Mouse (Mus musculus): ENCODE results near the gene Eef2kmt.

Eef2kmt gene

DNA sequence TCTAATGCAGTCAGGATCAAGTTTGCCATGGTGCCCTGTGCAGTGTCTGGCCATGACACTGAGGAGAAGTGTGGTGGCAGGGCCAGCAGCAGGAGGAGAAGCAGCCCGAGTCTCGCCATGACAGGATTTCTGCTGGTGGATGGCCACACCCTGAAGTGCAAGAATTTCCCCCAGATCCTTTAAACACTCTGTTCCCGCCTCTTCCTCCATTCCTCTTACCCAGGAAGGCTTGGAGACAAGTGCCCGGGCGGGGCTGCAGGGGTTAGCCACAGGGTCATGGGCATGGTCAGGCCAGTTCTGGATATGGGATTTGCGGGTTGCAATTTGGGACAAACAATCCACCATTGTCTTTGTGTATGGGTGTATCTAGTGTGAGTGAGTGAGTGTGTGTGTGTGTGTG lies 33.6 kb downstream of the Eef2kmt start, which contains the start of gene AU021092:
Gene AU021092 (minus strand): TSS at position 160 of the 400 bp plus-strand sequence.
- peak; percentile 15 for DNase-seq (ENCODE audit: low read depth, low spot score)

DNA sequence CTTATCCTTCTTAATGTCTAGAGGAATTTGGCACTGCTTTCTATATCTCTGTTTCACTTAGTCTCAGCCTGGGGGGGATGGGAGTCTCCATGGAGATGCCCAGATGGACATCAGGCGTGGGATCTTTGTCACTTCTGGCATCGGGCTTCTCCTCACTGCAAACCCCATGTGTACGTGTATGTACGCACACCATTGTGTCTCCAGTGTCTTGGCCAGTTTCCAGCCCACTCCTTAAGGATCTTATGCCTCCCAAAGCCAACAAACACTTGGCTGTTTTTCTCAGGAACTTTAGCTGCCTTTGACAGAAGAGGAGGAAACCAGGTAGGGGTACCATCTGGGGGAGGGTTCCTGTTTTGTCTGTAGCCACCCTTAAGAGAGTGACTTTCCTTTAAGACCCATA lies 34.4 kb downstream of the Eef2kmt start:
- no peak for DNase-seq (ENCODE audit: low read depth, low spot score)

DNA sequence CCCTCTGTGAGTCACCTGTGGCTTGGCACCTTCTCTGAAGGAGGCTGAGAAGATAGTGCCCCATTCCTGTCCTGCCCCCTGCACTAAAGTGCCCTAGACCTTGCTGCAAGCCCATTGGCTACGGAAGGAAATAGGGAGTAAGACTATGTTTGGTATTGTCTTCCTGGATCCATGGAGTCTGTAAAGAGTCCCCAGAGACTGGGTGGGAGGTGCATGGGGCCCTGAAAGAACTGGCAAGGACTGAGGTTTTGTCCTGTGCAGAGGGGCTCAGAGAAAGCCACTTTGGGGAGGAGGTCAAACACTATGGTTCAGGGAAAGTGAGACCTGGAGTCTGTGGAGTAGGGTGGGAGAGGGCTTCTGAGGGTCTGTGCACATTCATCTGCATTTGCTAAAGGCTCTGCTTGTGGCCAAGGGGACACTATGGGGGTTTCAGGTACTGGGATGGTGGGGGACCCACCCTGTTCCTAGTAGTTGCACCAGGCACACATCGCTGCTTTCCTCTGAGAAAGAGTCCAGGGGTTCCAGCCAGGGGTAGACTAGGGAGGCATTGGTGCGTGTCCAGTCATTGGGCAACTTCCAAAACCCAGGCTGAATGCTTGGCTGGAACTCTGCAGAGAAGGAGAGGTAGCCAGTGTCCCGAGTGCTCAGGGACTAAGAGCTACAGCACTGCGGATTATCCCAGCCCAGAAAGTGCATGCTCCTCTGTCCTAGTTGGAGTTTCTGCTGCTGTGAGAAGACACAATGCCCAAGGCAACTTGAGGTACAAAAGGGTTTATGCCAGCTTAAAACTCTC lies 38.2 kb downstream of the Eef2kmt start:
- DNase-seq (ENCODE audit: low read depth, low spot score), result no peak

- no peak for DNase-seq (ENCODE audit: low read depth, low spot score)
Observed at GRCm38 (mm10) chr16:5216686-5217085, 39.1 kb downstream of the Eef2kmt start.

- DNase-seq (ENCODE audit: low read depth, low spot score), result no peak
Observed at GRCm38 (mm10) chr16:5214126-5214525, 41.7 kb downstream of the Eef2kmt start.

DNA sequence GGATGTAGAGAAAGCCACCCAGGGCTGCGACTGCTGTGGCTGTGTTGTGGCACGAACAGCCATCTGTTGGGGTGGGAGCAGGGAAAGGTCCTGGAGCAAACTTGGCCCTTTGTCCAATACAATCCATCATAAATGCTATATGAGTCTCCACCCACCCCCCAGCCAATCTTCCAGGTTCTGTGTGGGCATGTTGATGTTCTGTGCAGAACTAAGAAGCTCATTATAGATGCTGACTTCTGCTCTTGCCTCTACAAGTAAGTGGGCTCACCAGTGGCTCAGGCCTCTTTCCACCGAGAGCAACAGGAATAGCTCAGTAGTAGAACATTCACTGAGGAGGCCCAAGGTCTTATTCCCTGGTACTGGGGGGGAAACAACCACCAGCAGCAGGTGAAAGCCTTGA lies 43.6 kb downstream of the Eef2kmt start:
- no peak for DNase-seq (ENCODE audit: low read depth, low spot score)

DNA sequence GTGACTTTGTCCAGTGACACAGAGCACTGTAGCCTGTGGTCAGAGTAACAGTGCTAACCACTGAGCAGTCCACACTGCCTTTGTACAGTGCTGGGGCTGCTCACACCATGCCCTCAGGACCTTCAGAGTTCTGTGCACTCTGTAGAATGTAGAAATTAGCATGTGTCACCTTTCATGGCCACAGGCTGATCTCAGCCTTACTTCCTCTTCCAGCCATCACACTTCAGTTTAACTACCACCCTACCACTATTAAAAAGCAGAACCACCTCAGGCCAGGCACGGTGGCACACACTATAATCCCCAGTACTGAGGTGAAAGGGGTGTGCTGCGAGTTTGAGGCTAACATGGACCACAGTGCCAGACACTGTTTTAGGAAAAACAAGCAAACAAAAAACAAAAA lies 45.4 kb downstream of the Eef2kmt start:
- no peak for DNase-seq (ENCODE audit: low read depth, low spot score)

- no peak for DNase-seq (ENCODE audit: low read depth, low spot score)
Observed at GRCm38 (mm10) chr16:5206051-5206450, 49.7 kb downstream of the Eef2kmt start.

GRCm38 (mm10) chr16:5205431-5205970 lies 50.3 kb downstream of the Eef2kmt start:
- DNase-seq (ENCODE audit: low read depth, low spot score), result no peak

DNA sequence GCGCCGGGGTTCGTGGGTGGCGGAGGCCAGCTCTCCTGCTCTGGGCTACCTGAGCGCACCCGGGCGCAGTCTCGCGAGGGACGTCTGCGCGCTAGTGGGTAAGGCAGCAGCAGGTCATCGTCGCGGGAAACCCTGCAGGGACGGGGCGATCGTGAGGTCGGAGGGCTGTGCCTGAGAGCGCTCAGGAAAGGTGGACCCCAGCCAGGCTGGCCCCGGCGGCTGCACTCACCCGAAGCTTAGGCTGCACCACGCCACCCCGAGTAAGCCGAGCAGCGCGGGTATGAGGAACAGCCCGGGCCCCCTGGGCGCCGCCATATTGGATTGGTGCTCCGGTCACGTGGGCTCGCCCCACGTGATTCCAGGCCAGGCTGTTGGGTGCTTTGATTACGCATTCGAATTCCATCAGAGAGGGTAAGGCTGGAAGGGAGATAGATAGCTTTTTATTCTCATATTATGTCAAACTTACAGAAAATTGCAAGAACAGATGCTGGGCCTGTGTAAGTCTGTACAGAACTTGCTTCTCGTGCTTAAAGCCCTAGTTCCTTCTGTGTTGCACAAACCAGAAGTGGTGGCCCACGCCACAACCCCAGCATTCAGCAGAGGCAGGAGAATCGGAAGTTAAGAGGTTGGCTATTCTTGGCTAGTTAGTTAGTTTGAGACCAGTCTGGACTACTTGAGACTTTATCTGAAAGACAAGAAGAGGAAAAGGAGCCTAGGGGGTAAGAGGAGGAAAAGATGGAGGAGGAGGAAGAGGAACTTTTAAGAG lies 51.9 kb downstream of the Eef2kmt start, which contains the start of gene Nagpa:
Gene Nagpa (minus strand): TSS at position 345 of the 766 bp plus-strand sequence.
- DNase-seq (ENCODE audit: low read depth, low spot score), result peak; percentile 83

- no peak for DNase-seq (ENCODE audit: low read depth, low spot score)
Observed at GRCm38 (mm10) chr16:5203200-5203599, 52.6 kb downstream of the Eef2kmt start.

DNA sequence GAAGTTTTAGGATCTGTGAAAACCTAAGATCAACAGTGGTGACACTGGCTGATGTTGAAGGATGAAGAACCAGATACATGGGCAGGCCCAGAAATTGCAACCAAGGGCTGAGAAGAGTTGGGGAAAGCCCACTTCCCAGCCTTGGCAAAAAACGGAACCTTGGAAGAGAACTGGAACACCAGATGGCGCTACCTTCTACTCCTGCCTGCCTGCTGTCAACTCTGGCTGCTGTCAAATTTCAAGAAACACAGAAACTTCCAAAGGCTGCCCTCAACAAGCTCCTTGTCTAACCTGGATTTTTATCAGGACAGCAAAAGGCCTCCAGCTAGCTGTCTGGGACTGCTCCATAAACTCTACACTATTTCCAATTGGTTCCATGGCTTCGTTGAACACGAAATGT lies 53.1 kb downstream of the Eef2kmt start:
- peak; percentile 56 for DNase-seq (ENCODE audit: low read depth, low spot score)

DNA sequence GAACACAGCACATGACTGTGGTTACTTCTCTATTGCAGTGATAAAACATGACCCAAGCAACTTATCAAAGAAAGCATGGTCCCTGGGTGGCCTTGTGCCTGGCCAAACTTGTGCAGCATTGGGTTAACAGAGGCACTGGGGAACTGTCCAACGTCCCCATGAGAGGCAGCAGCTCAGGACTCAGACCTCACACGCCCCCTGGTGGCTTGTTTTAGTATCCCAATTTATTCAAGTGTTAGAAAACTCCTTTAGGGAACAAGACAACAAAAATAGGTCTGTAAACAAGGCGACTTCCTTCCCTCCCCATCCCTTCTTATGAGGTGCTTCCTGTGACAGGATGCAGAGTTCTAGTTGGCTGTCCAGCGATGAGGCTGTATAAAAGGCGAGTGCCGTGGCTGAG lies 60.7 kb downstream of the Eef2kmt start:
- DNase-seq (ENCODE audit: low read depth, low spot score), result peak; percentile 77

Measured in ES-CJ7 (cell line).